Mouse (Mus musculus) MEL (cell line): Measurements from ENCODE around the gene Selenon.

ENCODE experiments used
- GATA1 ChIP-seq: IDR thresholded peaks from 2 replicates; pipeline ENCODE4 v1.6.1; 2011; ENCODE audit warnings: low read depth, low read length, improper control_type of control experiment
- HCFC1 ChIP-seq: IDR thresholded peaks from 2 replicates; pipeline ENCODE4 v1.6.1; 2012; ENCODE audit warnings: low read depth, mild to moderate bottlenecking, inconsistent platforms, low read length, improper control_type of control experiment, moderate library complexity
- KAT2A ChIP-seq: conservative IDR thresholded peaks from 2 replicates; pipeline ENCODE4 v1.6.1; 2012; ENCODE audit warnings: low read depth, low read length, improper control_type of control experiment, inconsistent platforms
- POLR2A ChIP-seq, 2 experiments: IDR thresholded peaks; 2 replicates each; pipeline ENCODE4 v1.6.1; 2011 to 2012; ENCODE audit warnings: low read length in 2 of 2, mild to moderate bottlenecking in 2 of 2, control low read depth in 1 of 2, improper control_type of control experiment in 1 of 2, low read depth in 1 of 2, moderate library complexity in 1 of 2; ENCODE audit not compliant: control insufficient read depth in 1 of 2, insufficient read depth in 1 of 2, poor library complexity in 1 of 2
- USF1 ChIP-seq: IDR thresholded peaks from 2 replicates; pipeline ENCODE4 v1.6.1; 2014; ENCODE audit warnings: low read depth, mild to moderate bottlenecking, inconsistent platforms, low read length, improper control_type of control experiment, moderate library complexity

- TF ChIP-seq POLR2A (IDR thresholded peaks at IDR 0.05; ENCODE audit: control insufficient read depth in 1 of 2, insufficient read depth in 1 of 2, low read depth in 1 of 2, low read length in 2 of 2, poor library complexity in 1 of 2) = no peak; a peak in 1 of 4 replicates
- TF ChIP-seq KAT2A = no peak
- 0 out of 2 replicates have a peak, but pooled peaks have one; percentile 4 for TF ChIP-seq USF1
- TF ChIP-seq GATA1 = 0 out of 2 replicates have a peak, but pooled peaks have one; percentile 19
- peak; percentile 30; the same call in 1 of the 2 replicates for TF ChIP-seq HCFC1
These were observed 17.7 kb downstream of the Selenon start for GRCm38 (mm10) chr4:134534124-134534886.
